Mouse (Mus musculus) left cerebral cortex, adult 9 months (tissue): ENCODE measurements at regions not wholly inside any gene's neighbourhood (a gene's known extent, or its start where the extent isn't known, plus 50 kb on each side); places are given as distances from the start of the nearest gene placed in this dataset.

Experiments
- DNase-seq, 2 experiments: peaks; one replicate each; pipeline ENCODE4 v3.0.0; 2022; ENCODE audit warnings: low spot score in 2 of 2

- DNase-seq: no peak
Observed at GRCm38 (mm10) chr11:42949823-42950222, 85.7 kb upstream of the Gm9972 start.

DNA sequence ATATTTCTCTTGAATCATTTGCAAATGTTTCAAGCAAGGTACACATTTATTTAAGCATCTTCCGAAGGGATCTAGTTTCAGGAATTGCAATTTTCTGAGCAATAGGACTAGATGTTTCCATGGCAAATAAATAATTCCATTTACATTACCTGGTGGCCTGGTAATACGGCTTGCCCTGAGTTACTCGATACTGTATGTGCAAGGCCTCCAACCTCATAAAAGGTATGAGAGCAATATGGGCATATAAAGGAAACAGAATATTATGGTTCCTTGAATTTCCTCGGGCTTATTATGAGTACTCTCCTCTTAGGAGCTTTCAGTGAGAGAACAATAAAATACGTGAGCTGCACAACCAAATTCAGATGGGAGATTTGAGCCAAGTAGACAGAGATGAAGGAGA, 81.4 kb upstream of the Gm9972 start:
- no peak for DNase-seq

GRCm38 (mm10) chr11:42965732-42966131, 69.8 kb upstream of the Gm9972 start:
- DNase-seq: no peak

- no peak for DNase-seq
Observed at GRCm38 (mm10) chr11:42978245-42978644, 57.3 kb upstream of the Gm9972 start.
